Mouse (Mus musculus): ENCODE measurements around the gene Rhbdf1.

- TF ChIP-seq CTCF (IDR thresholded peaks at IDR 0.05; ENCODE audit: insufficient read depth, low read length) = no peak
- no peak for TF ChIP-seq POLR2A (IDR thresholded peaks at IDR 0.05; ENCODE audit: borderline replicate concordance, extremely low read depth, low read depth, low read length)
Measured at GRCm38 (mm10) chr11:32242209-32242608, 20.1 kb upstream of the Rhbdf1 start.
